Mouse (Mus musculus) kidney, embryonic 15.5 days (tissue): ENCODE measurements at regions not wholly inside any gene's neighbourhood (a gene's known extent, or its start where the extent isn't known, plus 50 kb on each side); places are given as distances from the start of the nearest gene placed in this dataset.

Source experiments
- ATAC-seq: fragments of 200-750 bp; cut with Nextera tagmentation; replicated peaks from 2 replicates; pipeline ENCODE4 v1.8.0; 2017; ENCODE audit warnings: moderate TSS enrichment; ENCODE audit not compliant: low FRiP score
- H3K27ac ChIP-seq: fragments of 300-500 bp; sonication (generic); 2 replicates; pipeline ENCODE4 v1.5.1; 2015; ENCODE audit warnings: mild to moderate bottlenecking, inconsistent platforms
- H3K27me3 ChIP-seq: fragments of 300-500 bp; sonication (generic); 2 replicates; pipeline ENCODE4 v1.6.1; 2015; ENCODE audit warnings: inconsistent platforms
- H3K36me3 ChIP-seq: fragments of 300-500 bp; sonication (generic); 2 replicates; pipeline ENCODE4 v1.6.1; 2015; ENCODE audit warnings: inconsistent platforms
- H3K4me1 ChIP-seq: fragments of 300-500 bp; sonication (generic); 2 replicates; pipeline ENCODE4 v1.6.1; 2015; ENCODE audit warnings: inconsistent platforms
- H3K4me2 ChIP-seq: fragments of 300-500 bp; sonication (generic); 2 replicates; pipeline ENCODE4 v1.6.1; 2015; ENCODE audit warnings: moderate library complexity, mild to moderate bottlenecking, inconsistent platforms
- H3K4me3 ChIP-seq: fragments of 300-500 bp; sonication (generic); replicated peaks from 2 replicates; pipeline ENCODE4 v1.5.1; 2015; ENCODE audit warnings: mild to moderate bottlenecking, inconsistent platforms
- H3K9ac ChIP-seq: fragments of 300-500 bp; sonication (generic); 2 replicates; pipeline ENCODE4 v1.6.1; 2015; ENCODE audit warnings: mild to moderate bottlenecking, inconsistent platforms
- H3K9me3 ChIP-seq: fragments of 300-500 bp; sonication (generic); replicated peaks from 2 replicates; pipeline ENCODE4 v1.6.1; 2016; ENCODE audit warnings: inconsistent platforms
- WGBS: fragments of 180-500 bp; shearing (Covaris S2); methylation state at CpG from one replicate; pipeline ENCODE4 v1.1.7; 2015; ENCODE audit warnings: mixed read lengths; 5-methylcytosine and 5-hydroxymethylcytosine counted together

GRCm38 (mm10) chr3:58057064-58057396 is 209.2 kb upstream of the Pfn2 start:
- H3K4me1 ChIP-seq = peaks cover 4% of the 10 kb centered on the region; the same call in 1 of the 2 replicates
- no peaks in the 10 kb centered on the region for H3K9me3 ChIP-seq
- no peaks in the 10 kb centered on the region for H3K27me3 ChIP-seq
- H3K36me3 ChIP-seq = no peaks in the 10 kb centered on the region
- no peak overlapping the region for H3K27ac ChIP-seq
- H3K9ac ChIP-seq = no peak overlapping the region
- no peak overlapping the region for H3K4me2 ChIP-seq
- 91% methylated on average over 2 of the region's 2 CpGs for WGBS
- ATAC-seq = no peak
- no peak overlapping the region for H3K4me3 ChIP-seq

- Histone ChIP-seq H3K9ac (no peak overlapping the region), H3K27me3 (no peaks in the 10 kb centered on the region), H3K9me3 (no peaks in the 10 kb centered on the region), H3K4me3 (no peak overlapping the region), H3K36me3 (no peaks in the 10 kb centered on the region), H3K4me2 (no peak overlapping the region), H3K27ac (no peak overlapping the region), H3K4me1 (peaks cover 4% of the 10 kb centered on the region; the same call in 1 of the 2 replicates)
- no peak for ATAC-seq
- WGBS = 62% methylated on average over 10 of the region's 10 CpGs
Measured at GRCm38 (mm10) chr3:58058134-58058533, 210.3 kb upstream of the Pfn2 start.

- H3K9me3 ChIP-seq = no peaks in the 10 kb centered on the region
- H3K4me2 ChIP-seq = no peak overlapping the region
- 82% methylated on average over 7 of the region's 7 CpGs for WGBS
- ATAC-seq = no peak
- no peak overlapping the region for H3K9ac ChIP-seq
- H3K4me3 ChIP-seq = no peak overlapping the region
- no peaks in the 10 kb centered on the region for H3K36me3 ChIP-seq
- H3K27me3 ChIP-seq = no peaks in the 10 kb centered on the region
- no peaks in the 10 kb centered on the region for H3K4me1 ChIP-seq
- no peak overlapping the region for H3K27ac ChIP-seq
Measured at GRCm38 (mm10) chr3:58063852-58064549, 216.1 kb upstream of the Pfn2 start.

- 42% methylated on average over 3 of the region's 3 CpGs for WGBS
- H3K4me2 ChIP-seq = no peak overlapping the region
- no peaks in the 10 kb centered on the region for H3K36me3 ChIP-seq
- H3K27ac ChIP-seq = no peak overlapping the region
- no peak overlapping the region for H3K9ac ChIP-seq
- no peaks in the 10 kb centered on the region for H3K4me1 ChIP-seq
- H3K27me3 ChIP-seq = no peaks in the 10 kb centered on the region
- no peaks in the 10 kb centered on the region for H3K9me3 ChIP-seq
- ATAC-seq = no peak
- no peak overlapping the region for H3K4me3 ChIP-seq
Measured at GRCm38 (mm10) chr3:58071574-58071973, 223.7 kb upstream of the Pfn2 start.

GRCm38 (mm10) chr3:58072230-58072839 is 224.5 kb upstream of the Pfn2 start:
- H3K27ac ChIP-seq = no peak overlapping the region
- no peaks in the 10 kb centered on the region for H3K36me3 ChIP-seq
- no peak overlapping the region for H3K9ac ChIP-seq
- no peaks in the 10 kb centered on the region for H3K9me3 ChIP-seq
- H3K4me1 ChIP-seq = no peaks in the 10 kb centered on the region
- no peak overlapping the region for H3K4me2 ChIP-seq
- H3K4me3 ChIP-seq = no peak overlapping the region
- ATAC-seq = no peak
- 89% methylated on average over 5 of the region's 5 CpGs for WGBS
- H3K27me3 ChIP-seq = no peaks in the 10 kb centered on the region

GRCm38 (mm10) chr3:58089344-58090139 is 241.7 kb upstream of the Pfn2 start:
- WGBS = 79% methylated on average over 24 of the region's 24 CpGs
- no peak overlapping the region for H3K4me3 ChIP-seq
- H3K4me1 ChIP-seq = no peaks in the 10 kb centered on the region
- H3K4me2 ChIP-seq = no peak overlapping the region
- ATAC-seq = 0 out of 2 replicates have a peak, but pooled peaks have one; percentile 33
- H3K9me3 ChIP-seq = no peaks in the 10 kb centered on the region
- H3K9ac ChIP-seq = no peak overlapping the region
- H3K27ac ChIP-seq = peak overlapping the region; percentile 56; the same call in 1 of the 2 replicates
- H3K27me3 ChIP-seq = no peaks in the 10 kb centered on the region
- H3K36me3 ChIP-seq = no peaks in the 10 kb centered on the region

- Histone ChIP-seq H3K27me3 (no peaks in the 10 kb centered on the region), H3K9me3 (no peaks in the 10 kb centered on the region), H3K4me3 (no peak overlapping the region), H3K4me1 (no peaks in the 10 kb centered on the region), H3K36me3 (no peaks in the 10 kb centered on the region), H3K4me2 (no peak overlapping the region), H3K9ac (no peak overlapping the region), H3K27ac (peak overlapping the region; percentile 56; the same call in 1 of the 2 replicates)
- ATAC-seq = 0 out of 2 replicates have a peak, but pooled peaks have one; percentile 25
- WGBS = 77% methylated on average over 8 of the region's 8 CpGs
Measured at GRCm38 (mm10) chr3:58090396-58090795, 242.5 kb upstream of the Pfn2 start.

- no peaks in the 10 kb centered on the region for H3K4me1 ChIP-seq
- ATAC-seq = no peak
- no peak overlapping the region for H3K4me3 ChIP-seq
- no peaks in the 10 kb centered on the region for H3K9me3 ChIP-seq
- no peak overlapping the region for H3K9ac ChIP-seq
- no peaks in the 10 kb centered on the region for H3K27me3 ChIP-seq
- no peak overlapping the region for H3K27ac ChIP-seq
- H3K4me2 ChIP-seq = no peak overlapping the region
- H3K36me3 ChIP-seq = no peaks in the 10 kb centered on the region
- 86% methylated on average over 6 of the region's 6 CpGs for whole genome bisulfite sequencing
Measured at GRCm38 (mm10) chr3:58091466-58092176, 243.7 kb upstream of the Pfn2 start.

- Histone ChIP-seq H3K4me2 (no peak overlapping the region), H3K4me1 (no peaks in the 10 kb centered on the region), H3K9ac (no peak overlapping the region), H3K9me3 (no peaks in the 10 kb centered on the region), H3K27me3 (no peaks in the 10 kb centered on the region), H3K4me3 (no peak overlapping the region), H3K36me3 (no peaks in the 10 kb centered on the region), H3K27ac (no peak overlapping the region)
- WGBS = 77% methylated on average over 5 of the region's 5 CpGs
- no peak for ATAC-seq
Measured at GRCm38 (mm10) chr3:58110911-58111476, 263.1 kb upstream of the Pfn2 start.

GRCm38 (mm10) chr3:58112431-58112856 is 264.6 kb upstream of the Pfn2 start:
- Histone ChIP-seq H3K4me2 (no peak overlapping the region), H3K9ac (no peak overlapping the region), H3K36me3 (no peaks in the 10 kb centered on the region), H3K27ac (no peak overlapping the region), H3K4me3 (no peak overlapping the region), H3K27me3 (no peaks in the 10 kb centered on the region), H3K4me1 (no peaks in the 10 kb centered on the region), H3K9me3 (no peaks in the 10 kb centered on the region)
- 48% methylated on average over 7 of the region's 7 CpGs for WGBS
- no peak for ATAC-seq

GRCm38 (mm10) chr3:58113941-58114340 is 266.1 kb upstream of the Pfn2 start:
- Histone ChIP-seq H3K9me3 (no peaks in the 10 kb centered on the region), H3K9ac (no peak overlapping the region), H3K27ac (no peak overlapping the region), H3K4me3 (no peak overlapping the region), H3K4me2 (no peak overlapping the region), H3K27me3 (no peaks in the 10 kb centered on the region), H3K4me1 (no peaks in the 10 kb centered on the region), H3K36me3 (no peaks in the 10 kb centered on the region)
- WGBS = 96% methylated on average over 7 of the region's 7 CpGs
- ATAC-seq = no peak
